Mouse (Mus musculus): ENCODE measurements at regions not wholly inside any gene's neighbourhood (a gene's known extent, or its start where the extent isn't known, plus 50 kb on each side); places are given as distances from the start of the nearest gene placed in this dataset.

DNA sequence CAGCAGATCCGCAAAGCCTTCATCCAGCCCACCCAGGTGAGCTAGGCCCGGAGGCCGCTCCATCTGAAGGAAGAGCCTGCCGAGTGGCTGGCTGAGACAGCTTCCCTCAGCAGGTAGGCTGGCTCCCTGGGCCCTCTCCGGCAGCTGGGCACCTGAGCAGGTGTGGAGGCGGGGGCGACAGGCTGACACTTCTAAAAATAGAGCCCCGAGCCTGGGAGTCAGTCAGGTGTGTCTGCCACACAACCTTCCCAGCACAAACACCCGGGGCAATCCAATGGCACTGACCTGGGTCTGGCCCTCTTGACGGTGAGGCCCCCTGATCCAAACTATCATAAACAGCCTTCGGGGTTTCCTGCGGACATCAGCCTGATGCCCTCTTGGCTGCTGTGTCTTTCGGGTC, 58.5 kb downstream of the Zfp36l2 start:
- no peak overlapping the region for H3K9ac ChIP-seq
- no peaks in the 10 kb centered on the region for H3K36me3 ChIP-seq (replicated peaks; ENCODE audit: control insufficient read depth, insufficient read depth)
- H3K4me2 ChIP-seq (replicated peaks): no peak overlapping the region
- WGBS: 80% methylated on average over 13 of the region's 13 CpGs
- no peaks in the 10 kb centered on the region for H3K27me3 ChIP-seq (ENCODE audit: control insufficient read depth, insufficient read depth, low read length)
- no peaks in the 10 kb centered on the region for H3K9me3 ChIP-seq (ENCODE audit: control insufficient read depth, low read length)
- no peak overlapping the region for H3K4me3 ChIP-seq (replicated peaks; ENCODE audit: low read length)
- DNase-seq (ENCODE audit: low spot score) (no peak), ATAC-seq (ENCODE audit: low FRiP score) (no peak)
- no peaks in the 10 kb centered on the region for H3K4me1 ChIP-seq (replicated peaks; ENCODE audit: control insufficient read depth, insufficient read depth, low read length)
- no peak overlapping the region for H3K27ac ChIP-seq

GRCm38 (mm10) chr17:84128262-84128661, 59.5 kb downstream of the Zfp36l2 start:
- WGBS: 86% methylated on average over 5 of the region's 5 CpGs
- H3K27me3 ChIP-seq (ENCODE audit: control insufficient read depth, insufficient read depth, low read length): no peaks in the 10 kb centered on the region
- H3K9ac ChIP-seq: no peak overlapping the region
- no peaks in the 10 kb centered on the region for H3K9me3 ChIP-seq (ENCODE audit: control insufficient read depth, low read length)
- no peaks in the 10 kb centered on the region for H3K36me3 ChIP-seq (replicated peaks; ENCODE audit: control insufficient read depth, insufficient read depth)
- H3K4me1 ChIP-seq (replicated peaks; ENCODE audit: control insufficient read depth, insufficient read depth, low read length): no peaks in the 10 kb centered on the region
- H3K4me2 ChIP-seq (replicated peaks): no peak overlapping the region
- no peak overlapping the region for H3K27ac ChIP-seq
- no peak overlapping the region for H3K4me3 ChIP-seq (replicated peaks; ENCODE audit: low read length)
- DNase-seq (ENCODE audit: low spot score): no peak
- ATAC-seq (ENCODE audit: low FRiP score): no peak

- no peaks in the 10 kb centered on the region for H3K4me1 ChIP-seq (replicated peaks; ENCODE audit: control insufficient read depth, insufficient read depth, low read length)
- no peaks in the 10 kb centered on the region for H3K9me3 ChIP-seq (ENCODE audit: control insufficient read depth, low read length)
- H3K27me3 ChIP-seq (ENCODE audit: control insufficient read depth, insufficient read depth, low read length): no peaks in the 10 kb centered on the region
- no peak overlapping the region for H3K9ac ChIP-seq
- WGBS: 77% methylated on average over 5 of the region's 5 CpGs
- ATAC-seq (ENCODE audit: low FRiP score) (no peak), DNase-seq (ENCODE audit: low spot score) (no peak)
- no peaks in the 10 kb centered on the region for H3K36me3 ChIP-seq (replicated peaks; ENCODE audit: control insufficient read depth, insufficient read depth)
- no peak overlapping the region for H3K27ac ChIP-seq
- no peak overlapping the region for H3K4me3 ChIP-seq (replicated peaks; ENCODE audit: low read length)
- no peak overlapping the region for H3K4me2 ChIP-seq (replicated peaks)
Measured at GRCm38 (mm10) chr17:84126168-84126567, 61.6 kb downstream of the Zfp36l2 start.

DNA sequence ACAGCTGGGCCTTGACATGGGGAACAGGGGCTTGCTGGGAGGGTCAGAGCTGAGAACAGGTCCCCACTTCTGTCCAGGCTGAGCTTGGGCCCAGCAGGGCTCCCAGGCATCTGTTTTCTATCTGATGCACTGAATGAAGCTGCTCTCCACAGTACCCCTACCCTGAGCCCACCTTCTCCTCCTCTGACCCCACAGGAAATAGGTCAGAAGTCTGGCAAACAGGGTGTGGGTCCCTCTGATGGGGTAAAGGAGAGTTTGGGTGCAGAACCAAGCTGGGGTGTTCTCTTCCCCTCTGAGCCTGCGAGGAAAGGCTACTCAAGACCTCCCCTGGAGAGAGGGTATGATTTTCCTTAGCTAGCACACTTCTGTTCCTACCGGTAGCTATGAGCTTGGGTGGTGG, 64.6 kb downstream of the Zfp36l2 start:
- Histone ChIP-seq H3K27me3 (ENCODE audit: control insufficient read depth, insufficient read depth, low read length) (no peaks in the 10 kb centered on the region), H3K27ac (no peak overlapping the region), H3K4me1 (replicated peaks; ENCODE audit: control insufficient read depth, insufficient read depth, low read length) (no peaks in the 10 kb centered on the region), H3K36me3 (replicated peaks; ENCODE audit: control insufficient read depth, insufficient read depth) (no peaks in the 10 kb centered on the region), H3K9ac (no peak overlapping the region), H3K4me3 (replicated peaks; ENCODE audit: low read length) (no peak overlapping the region), H3K9me3 (ENCODE audit: control insufficient read depth, low read length) (no peaks in the 10 kb centered on the region), H3K4me2 (replicated peaks) (no peak overlapping the region)
- ATAC-seq (ENCODE audit: low FRiP score) (no peak), DNase-seq (ENCODE audit: low spot score) (no peak)
- 85% methylated on average over 2 of the region's 2 CpGs for WGBS

GRCm38 (mm10) chr17:84122486-84123131, 65.1 kb downstream of the Zfp36l2 start:
- Histone ChIP-seq H3K27me3 (ENCODE audit: control insufficient read depth, insufficient read depth, low read length) (no peaks in the 10 kb centered on the region), H3K4me1 (replicated peaks; ENCODE audit: control insufficient read depth, insufficient read depth, low read length) (no peaks in the 10 kb centered on the region), H3K4me3 (replicated peaks; ENCODE audit: low read length) (no peak overlapping the region), H3K27ac (no peak overlapping the region), H3K9me3 (ENCODE audit: control insufficient read depth, low read length) (no peaks in the 10 kb centered on the region), H3K4me2 (replicated peaks) (no peak overlapping the region), H3K36me3 (replicated peaks; ENCODE audit: control insufficient read depth, insufficient read depth) (no peaks in the 10 kb centered on the region), H3K9ac (no peak overlapping the region)
- DNase-seq (ENCODE audit: low spot score): no peak
- ATAC-seq (ENCODE audit: low FRiP score): no peak
- 88% methylated on average over 6 of the region's 6 CpGs for WGBS

- no peak overlapping the region for H3K9ac ChIP-seq
- no peak for DNase-seq (ENCODE audit: low spot score)
- 73% methylated on average over 6 of the region's 6 CpGs for WGBS
- H3K9me3 ChIP-seq (ENCODE audit: control insufficient read depth, low read length): no peaks in the 10 kb centered on the region
- H3K4me3 ChIP-seq (replicated peaks; ENCODE audit: low read length): no peak overlapping the region
- H3K27ac ChIP-seq: no peak overlapping the region
- H3K27me3 ChIP-seq (ENCODE audit: control insufficient read depth, insufficient read depth, low read length): no peaks in the 10 kb centered on the region
- H3K4me1 ChIP-seq (replicated peaks; ENCODE audit: control insufficient read depth, insufficient read depth, low read length): no peaks in the 10 kb centered on the region
- ATAC-seq (ENCODE audit: low FRiP score): no peak
- H3K4me2 ChIP-seq (replicated peaks): no peak overlapping the region
- H3K36me3 ChIP-seq (replicated peaks; ENCODE audit: control insufficient read depth, insufficient read depth): no peaks in the 10 kb centered on the region
Measured at GRCm38 (mm10) chr17:84121291-84121690, 66.5 kb downstream of the Zfp36l2 start.

GRCm38 (mm10) chr17:84119221-84120017, 68.3 kb downstream of the Zfp36l2 start:
- Histone ChIP-seq H3K9me3 (ENCODE audit: control insufficient read depth, low read length) (no peaks in the 10 kb centered on the region), H3K36me3 (replicated peaks; ENCODE audit: control insufficient read depth, insufficient read depth) (no peaks in the 10 kb centered on the region), H3K4me3 (replicated peaks; ENCODE audit: low read length) (no peak overlapping the region), H3K4me2 (replicated peaks) (no peak overlapping the region), H3K27me3 (ENCODE audit: control insufficient read depth, insufficient read depth, low read length) (no peaks in the 10 kb centered on the region), H3K27ac (no peak overlapping the region), H3K9ac (no peak overlapping the region), H3K4me1 (replicated peaks; ENCODE audit: control insufficient read depth, insufficient read depth, low read length) (no peaks in the 10 kb centered on the region)
- no peak for DNase-seq (ENCODE audit: low spot score)
- no peak for ATAC-seq (ENCODE audit: low FRiP score)
- WGBS: 92% methylated on average over 16 of the region's 16 CpGs

GRCm38 (mm10) chr17:84118781-84119180, 69.0 kb downstream of the Zfp36l2 start:
- Histone ChIP-seq H3K9me3 (ENCODE audit: control insufficient read depth, low read length) (no peaks in the 10 kb centered on the region), H3K27ac (no peak overlapping the region)
- 39% methylated on average over 1 of the region's 1 CpGs for WGBS

DNA sequence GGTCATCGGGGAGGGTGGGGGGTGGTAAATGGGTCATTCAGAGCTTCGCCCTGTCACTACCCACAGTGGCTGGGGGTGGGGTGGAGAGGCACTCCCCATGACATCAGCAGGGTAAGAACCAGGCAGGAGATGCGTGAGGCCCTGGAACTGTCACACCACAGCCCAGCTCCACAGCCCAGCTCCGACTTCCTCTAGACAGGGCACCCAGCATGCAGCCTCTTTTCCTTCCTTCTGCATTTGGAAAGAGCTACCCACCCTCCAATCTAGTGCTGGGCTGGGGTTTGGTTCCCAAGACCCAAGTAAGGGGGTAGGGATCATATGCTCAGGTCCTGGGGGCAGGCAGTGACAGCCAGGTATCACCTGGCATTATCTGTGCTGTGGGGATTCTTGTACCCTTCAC, 69.5 kb downstream of the Zfp36l2 start:
- DNase-seq (ENCODE audit: low spot score) (no peak), ATAC-seq (ENCODE audit: low FRiP score) (no peak)
- Histone ChIP-seq H3K9me3 (ENCODE audit: control insufficient read depth, low read length) (no peaks in the 10 kb centered on the region), H3K36me3 (replicated peaks; ENCODE audit: control insufficient read depth, insufficient read depth) (no peaks in the 10 kb centered on the region), H3K9ac (no peak overlapping the region), H3K27ac (no peak overlapping the region), H3K4me2 (replicated peaks) (no peak overlapping the region), H3K27me3 (ENCODE audit: control insufficient read depth, insufficient read depth, low read length) (no peaks in the 10 kb centered on the region), H3K4me1 (replicated peaks; ENCODE audit: control insufficient read depth, insufficient read depth, low read length) (no peaks in the 10 kb centered on the region), H3K4me3 (replicated peaks; ENCODE audit: low read length) (no peak overlapping the region)
- 82% methylated on average over 4 of the region's 4 CpGs for WGBS

More at GRCm38 (mm10) chr17:84118781-84119180, 69.0 kb downstream of the Zfp36l2 start:
- Histone ChIP-seq H3K4me2 (replicated peaks) (no peak overlapping the region), H3K9ac (no peak overlapping the region), H3K36me3 (replicated peaks; ENCODE audit: control insufficient read depth, insufficient read depth) (no peaks in the 10 kb centered on the region), H3K27me3 (ENCODE audit: control insufficient read depth, insufficient read depth, low read length) (no peaks in the 10 kb centered on the region), H3K4me3 (replicated peaks; ENCODE audit: low read length) (no peak overlapping the region), H3K4me1 (replicated peaks; ENCODE audit: control insufficient read depth, insufficient read depth, low read length) (no peaks in the 10 kb centered on the region)
- no peak for DNase-seq (ENCODE audit: low spot score)
- no peak for ATAC-seq (ENCODE audit: low FRiP score)
